Mouse (Mus musculus) testis, adult 2 months (tissue): ENCODE data around the gene Ugt1a6b. TPM values are rescaled to one million over a fixed set of nuclear protein-coding genes. Genes with fewer than 3 reads are reported as not detected.

ENCODE experiments used
- H3K27ac ChIP-seq: fragments of 200-500 bp; 2 replicates; pipeline ENCODE4 v1.5.1; 2012; ENCODE audit warnings: low read depth, low read length; ENCODE audit not compliant: control insufficient read depth, insufficient read depth
- H3K27me3 ChIP-seq: fragments of 200-500 bp; 2 replicates; pipeline ENCODE4 v1.6.1; 2012; ENCODE audit warnings: mild to moderate bottlenecking, low read length, moderate library complexity; ENCODE audit not compliant: control insufficient read depth, insufficient read depth
- H3K36me3 ChIP-seq: fragments of 200-500 bp; 2 replicates; pipeline ENCODE4 v1.6.1; 2012; ENCODE audit warnings: mild to moderate bottlenecking, low read length; ENCODE audit not compliant: control insufficient read depth, insufficient read depth
- H3K4me1 ChIP-seq: fragments of 200-500 bp; 2 replicates; pipeline ENCODE4 v1.6.1; 2012; ENCODE audit warnings: low read length; ENCODE audit not compliant: control insufficient read depth, insufficient read depth
- H3K4me3 ChIP-seq: fragments of 200-500 bp; 2 replicates; pipeline ENCODE4 v1.5.1; 2012; ENCODE audit warnings: low read depth, mild to moderate bottlenecking, low read length, moderate library complexity, mixed read lengths; ENCODE audit not compliant: control insufficient read depth
- CTCF ChIP-seq: fragments of 200-500 bp; IDR thresholded peaks from 2 replicates; pipeline ENCODE4 v1.5.1; 2012; ENCODE audit warnings: low read depth, mild to moderate bottlenecking, inconsistent platforms, low read length, moderate library complexity; ENCODE audit not compliant: control insufficient read depth, insufficient read depth, insufficient replicate concordance
- POLR2A ChIP-seq: fragments of 200-500 bp; IDR thresholded peaks from 2 replicates; pipeline ENCODE4 v1.6.1; 2012; ENCODE audit warnings: low read depth, mild to moderate bottlenecking, inconsistent platforms, low read length, moderate library complexity; ENCODE audit not compliant: control insufficient read depth
- polyA plus RNA-seq: library from polyadenylated mRNA; depleted of rRNA; stranded (reverse); fragments of >200 nt; gene quantifications from 2 replicates; pipeline ENCODE4 v1.2.3, GENCODE M21; 2012

Ugt1a6b gene
- polyA plus RNA-seq, 1 experiment, result 7.4 TPM

DNA sequence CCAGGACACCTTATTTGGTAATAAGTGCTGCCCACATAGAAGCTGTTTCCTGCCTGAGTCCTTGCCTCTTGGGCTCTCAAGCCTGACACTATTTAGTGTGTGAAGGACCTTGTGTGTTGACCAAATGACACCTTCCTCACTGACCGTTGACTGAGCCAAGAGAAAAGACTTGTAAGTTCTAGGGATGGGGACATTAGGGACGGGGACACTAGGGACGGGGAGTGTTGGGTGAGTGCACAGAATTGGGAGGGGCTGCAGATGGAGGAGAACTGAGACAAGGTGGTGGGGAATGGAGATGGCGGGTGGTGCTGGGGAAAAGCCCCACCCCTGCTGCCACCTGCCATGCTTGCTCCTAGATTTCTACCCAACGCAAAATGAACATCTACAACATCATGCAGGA is 126.9 kb downstream of the Ugt1a6b start:
- Histone ChIP-seq H3K4me1 (peaks cover 2% of the 10 kb centered on the region; the same call in 1 of the 2 replicates), H3K27ac (no peak overlapping the region), H3K27me3 (no peaks in the 10 kb centered on the region), H3K4me3 (no peak overlapping the region), H3K36me3 (no peaks in the 10 kb centered on the region; the same call in 1 of the 2 replicates)
- TF ChIP-seq CTCF (no peak), POLR2A (no peak)

GRCm38 (mm10) chr1:88230421-88230820 is 127.4 kb downstream of the Ugt1a6b start:
- TF ChIP-seq POLR2A (no peak), CTCF (no peak)
- Histone ChIP-seq H3K27me3 (no peaks in the 10 kb centered on the region), H3K36me3 (no peaks in the 10 kb centered on the region; the same call in 1 of the 2 replicates), H3K4me1 (peaks cover 2% of the 10 kb centered on the region; the same call in 1 of the 2 replicates), H3K4me3 (no peak overlapping the region), H3K27ac (no peak overlapping the region)

GRCm38 (mm10) chr1:88230981-88231802 is 128.1 kb downstream of the Ugt1a6b start:
- Histone ChIP-seq H3K27ac (no peak overlapping the region), H3K27me3 (no peaks in the 10 kb centered on the region), H3K4me3 (no peak overlapping the region), H3K4me1 (peaks cover 2% of the 10 kb centered on the region; the same call in 1 of the 2 replicates), H3K36me3 (no peaks in the 10 kb centered on the region; the same call in 1 of the 2 replicates)
- no peak for TF ChIP-seq CTCF
- no peak for TF ChIP-seq POLR2A

- Histone ChIP-seq H3K36me3 (no peaks in the 10 kb centered on the region; the same call in 1 of the 2 replicates), H3K4me1 (no peaks in the 10 kb centered on the region; the same call in 1 of the 2 replicates), H3K4me3 (no peak overlapping the region), H3K27me3 (no peaks in the 10 kb centered on the region), H3K27ac (no peak overlapping the region)
- no peak for TF ChIP-seq CTCF
- TF ChIP-seq POLR2A, result no peak
These were observed 128.9 kb downstream of the Ugt1a6b start for GRCm38 (mm10) chr1:88231803-88232499.

DNA sequence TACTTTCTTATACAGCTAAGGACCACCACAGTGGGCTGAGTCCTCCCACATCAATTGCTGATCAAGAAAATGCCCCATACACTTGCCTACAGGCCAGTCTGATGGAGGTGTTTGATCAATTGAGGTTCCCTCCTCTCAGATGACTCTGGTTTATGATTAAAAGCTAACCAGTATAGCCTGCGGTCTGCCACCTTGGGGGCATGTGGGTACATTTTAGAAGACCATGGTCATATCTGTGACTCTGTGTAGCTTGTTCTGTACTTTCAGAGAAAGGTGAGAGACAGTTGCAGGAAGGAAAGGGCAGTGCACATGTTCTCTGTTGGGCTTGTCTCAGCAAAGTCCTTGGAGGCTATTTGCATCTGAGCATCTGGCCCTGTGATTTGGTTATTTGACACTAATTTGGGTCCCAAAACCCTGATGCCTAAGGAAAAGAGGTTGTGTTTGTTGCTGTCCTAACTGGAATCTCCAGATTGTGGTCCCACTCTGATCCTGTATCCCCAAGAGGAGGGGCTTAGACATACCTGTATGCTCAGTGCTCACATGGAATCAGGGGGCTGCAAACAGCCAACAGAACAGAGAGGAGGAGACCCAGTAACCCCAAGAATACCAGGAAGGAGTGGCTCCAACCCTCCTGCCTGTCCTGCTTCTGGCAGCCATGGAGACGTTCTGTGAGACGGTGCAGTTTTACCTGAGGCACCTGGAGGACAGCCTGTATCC is 129.8 kb downstream of the Ugt1a6b start:
- H3K4me1 ChIP-seq, result no peaks in the 10 kb centered on the region
- no peaks in the 10 kb centered on the region for H3K27me3 ChIP-seq
- H3K27ac ChIP-seq, result no peak overlapping the region
- H3K36me3 ChIP-seq, result no peaks in the 10 kb centered on the region; the same call in 1 of the 2 replicates
- TF ChIP-seq CTCF (no peak), POLR2A (no peak)
- no peak overlapping the region for H3K4me3 ChIP-seq

DNA sequence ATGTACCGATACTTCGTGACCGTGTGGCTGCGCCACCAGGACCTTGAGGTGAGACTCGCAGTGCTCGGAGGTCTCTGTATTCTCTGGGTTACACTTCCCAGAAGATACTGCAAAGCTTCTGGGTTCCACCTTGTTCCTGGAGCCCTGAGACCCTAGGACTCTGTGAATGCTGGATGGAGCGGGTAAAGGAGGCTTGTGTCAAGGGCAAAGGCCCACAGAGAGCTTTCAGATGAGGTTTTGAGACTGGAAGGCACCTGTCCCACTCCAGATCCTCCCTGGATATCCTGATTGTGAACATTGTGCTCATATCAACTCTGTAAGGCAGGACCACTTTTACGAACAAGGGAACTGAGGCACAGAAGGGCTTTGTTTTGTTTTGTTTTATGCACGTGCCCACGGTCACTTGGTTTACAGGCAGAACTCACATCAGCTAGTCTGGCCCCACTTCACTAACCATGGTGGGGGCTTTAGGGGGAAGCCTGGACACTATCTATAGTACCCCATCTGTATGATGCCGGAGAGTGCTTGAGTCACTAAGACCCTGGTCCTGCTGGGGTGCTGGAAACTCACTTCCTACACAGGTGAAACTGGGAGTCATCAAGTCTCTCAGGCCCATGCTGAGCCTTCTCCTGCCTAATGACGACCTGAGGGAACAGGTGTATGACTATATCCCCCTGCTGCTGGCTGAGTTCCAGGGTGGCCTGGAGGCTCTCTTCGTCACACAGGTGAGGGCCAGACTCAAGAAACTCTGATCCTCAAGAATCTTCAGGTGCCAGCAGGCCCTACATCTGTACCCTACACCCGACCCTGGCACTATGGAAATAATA is 130.6 kb downstream of the Ugt1a6b start:
- Histone ChIP-seq H3K4me1 (no peaks in the 10 kb centered on the region), H3K36me3 (no peaks in the 10 kb centered on the region; the same call in 1 of the 2 replicates), H3K27me3 (no peaks in the 10 kb centered on the region), H3K27ac (no peak overlapping the region), H3K4me3 (no peak overlapping the region)
- no peak for TF ChIP-seq CTCF
- TF ChIP-seq POLR2A, result no peak
